Mouse (Mus musculus) lung, postnatal 4 days (tissue): ENCODE results near the gene Rbm12b1.
"Not testable (repeated sequence)": the region's sequence is repeated elsewhere in the genome, so short reads cannot be mapped to it uniquely, and the experiment has no call there.

Experiments used
- DNase-seq, 2 experiments: peaks; one replicate each; pipeline ENCODE4 v3.0.0; 2021

The Rbm12b1 gene

GRCm38 (mm10) chr4:12140141-12140567, at the start of gene Rbm12b1:
TSS of gene Rbm12b1 (plus strand) at chr4:12140264.
- DNase-seq = peak; percentile 84 to 85

DNA sequence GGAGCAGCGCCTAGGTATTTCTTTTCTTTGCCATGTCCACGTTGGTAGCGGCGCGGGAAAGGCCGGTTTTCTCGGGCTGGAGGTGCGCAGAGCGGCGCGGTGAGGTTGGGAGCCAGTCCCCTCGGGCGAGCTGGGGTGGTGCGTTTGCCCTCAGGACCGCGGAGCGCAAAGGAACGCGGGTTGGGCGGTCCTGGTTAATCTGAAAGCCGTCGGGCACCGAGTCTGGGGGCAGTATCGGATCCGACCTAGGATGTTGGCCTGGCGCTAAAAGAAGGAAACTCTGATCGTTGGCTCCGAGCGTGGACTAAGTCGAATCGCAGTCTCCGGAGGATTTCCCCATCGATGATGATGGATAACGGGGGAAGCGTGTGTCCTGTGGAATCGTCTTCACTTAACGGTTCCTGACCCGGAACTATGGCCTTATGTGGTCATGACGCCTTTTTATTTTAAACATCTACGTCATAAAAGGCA, 563 bp downstream of the Rbm12b1 start:
- peak in 1 of 2 experiments; percentile 24 for DNase-seq

- not testable (repeated sequence) for DNase-seq
These were observed 1.5 kb downstream of the Rbm12b1 start for GRCm38 (mm10) chr4:12141516-12141915.

GRCm38 (mm10) chr4:12147660-12148059, 7.6 kb downstream of the Rbm12b1 start:
- no peak for DNase-seq

- DNase-seq = no peak
These were observed 30.9 kb downstream of the Rbm12b1 start for GRCm38 (mm10) chr4:12170986-12171317.

DNA sequence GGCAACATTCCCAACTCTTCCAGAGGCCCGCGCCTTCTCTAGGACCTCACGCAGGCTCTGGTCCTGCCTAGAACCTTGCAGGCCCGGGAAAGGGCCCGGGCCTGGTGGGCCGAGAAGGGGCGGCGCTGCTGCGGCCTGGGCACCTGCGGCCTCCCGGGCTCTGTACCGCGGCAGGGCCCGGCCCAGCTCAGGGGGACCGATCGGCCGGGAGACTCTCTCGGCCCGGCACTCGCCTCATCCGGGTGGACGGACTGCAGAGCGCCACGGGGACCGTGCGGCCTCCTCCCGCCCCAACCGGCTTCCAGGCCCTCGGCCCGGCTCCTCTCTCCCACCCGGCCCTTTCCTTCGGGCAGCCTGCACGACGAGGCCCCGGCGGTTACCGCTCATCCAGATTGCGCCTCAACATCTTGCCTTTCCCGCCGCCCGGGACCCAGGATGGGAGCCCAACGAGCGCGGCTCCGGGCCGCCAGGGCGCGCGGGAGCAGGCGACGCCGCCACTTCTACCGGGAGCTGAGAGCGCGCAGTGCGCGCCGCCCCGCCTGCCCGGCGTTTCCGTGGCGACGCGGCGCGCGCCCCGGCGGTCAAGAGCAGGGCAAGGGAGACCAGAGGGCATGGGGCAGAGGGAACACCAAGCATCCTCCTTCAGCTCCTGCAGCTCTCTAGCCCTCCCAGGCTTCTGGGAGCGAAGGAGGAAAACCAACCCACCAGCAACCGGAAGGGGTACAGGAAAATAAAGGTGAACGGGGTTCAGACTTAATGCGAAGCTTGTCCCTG, 31.4 kb downstream of the Rbm12b1 start, which contains the start of gene Fam92a:
Gene Fam92a (minus strand): TSS at position 698 of the 774 bp plus-strand sequence.
- DNase-seq = peak; percentile 78 to 85

DNA sequence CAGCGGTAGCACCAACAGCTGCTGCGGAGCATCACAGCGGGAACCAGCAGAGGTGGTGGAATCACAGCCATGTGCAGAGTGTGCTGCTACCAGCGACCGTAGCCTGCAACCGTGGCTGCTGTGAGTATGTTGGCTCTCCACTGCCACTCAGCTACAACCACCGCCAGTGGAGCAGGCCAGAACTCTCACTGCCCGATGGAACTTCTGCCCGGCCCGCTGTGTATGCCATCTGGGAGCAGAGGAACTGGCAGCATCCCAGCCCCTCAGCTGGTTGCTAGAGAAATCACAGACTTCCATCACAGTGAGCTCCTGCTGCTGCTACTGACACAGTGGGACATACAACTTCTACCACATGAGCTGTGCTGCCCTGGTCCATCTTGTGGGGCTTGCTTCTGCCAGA, 38.9 kb downstream of the Rbm12b1 start:
- DNase-seq = peak in 1 of 2 experiments; percentile 21
